8 mouse cellular contexts compared by ENCODE assay signal in the genomic region with DNA sequence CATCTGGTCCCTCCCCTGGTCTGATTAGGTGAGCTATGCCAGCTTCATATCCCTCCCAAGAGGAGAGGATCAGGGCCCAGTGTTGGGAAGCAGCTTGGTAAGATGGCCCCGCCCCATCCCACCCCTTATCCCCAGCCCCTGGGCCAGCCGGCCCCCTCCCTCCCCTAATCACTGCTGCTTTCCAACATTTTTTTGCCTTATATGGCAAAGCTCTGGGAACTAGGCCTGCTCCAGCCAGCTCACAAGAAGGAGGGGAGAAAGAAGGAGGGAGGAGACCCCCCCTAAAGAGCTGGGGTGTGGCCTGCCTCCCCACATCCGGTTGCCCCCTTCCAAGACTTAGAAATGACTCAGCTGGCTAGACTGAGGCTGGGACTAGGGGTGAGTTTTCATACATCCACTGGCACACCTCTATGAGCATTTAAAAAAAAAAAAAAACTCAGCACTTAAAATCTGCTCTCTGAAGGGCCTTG. TPM values are rescaled to one million over a fixed set of nuclear protein-coding genes. Genes with fewer than 3 reads are reported as not detected.
DNase-seq lines count a peak whose midpoint lies in the region; ATAC-seq and TF ChIP-seq lines count a peak whose summit lies in the region.

No protein-coding gene starts in this region.

- 17% methylated on average over 3 of the region's 3 CpGs for WGBS in embryonic facial prominence, embryonic 11.5 days
- WGBS in heart, embryonic 13.5 days: 16% methylated on average over 2 of the region's 3 CpGs
- WGBS in kidney, embryonic 16.5 days: 37% methylated on average over 3 of the region's 3 CpGs
- WGBS in stomach, embryonic 15.5 days: 23% methylated on average over 3 of the region's 3 CpGs

- H3K4me2 ChIP-seq in embryonic facial prominence, embryonic 11.5 days (ENCODE audit: low read depth, low read length): peak overlapping the region; percentile 48
- H3K4me2 ChIP-seq in heart, embryonic 13.5 days: peak overlapping the region; percentile 75
- H3K4me2 ChIP-seq in kidney, embryonic 16.5 days (replicated peaks; ENCODE audit: low read depth, low read length): peak overlapping the region; percentile 56
- H3K4me2 ChIP-seq in stomach, embryonic 15.5 days: peak overlapping the region; percentile 49

- H3K36me3 ChIP-seq in G1E (replicated peaks): peaks cover 35% of the 10 kb centered on the region
- peaks cover 12% of the 10 kb centered on the region for H3K36me3 ChIP-seq in embryonic facial prominence, embryonic 11.5 days (replicated peaks; ENCODE audit: control insufficient read depth, insufficient read depth, low read depth, low read length)
- peaks cover 45% of the 10 kb centered on the region for H3K36me3 ChIP-seq in heart, embryonic 13.5 days
- peaks cover 30% of the 10 kb centered on the region for H3K36me3 ChIP-seq in kidney, embryonic 16.5 days (ENCODE audit: insufficient read depth, low read length)
- peaks cover 17% of the 10 kb centered on the region for H3K36me3 ChIP-seq in stomach, embryonic 15.5 days

- TF ChIP-seq CTCF in G1E (IDR thresholded peaks at IDR 0.05; ENCODE audit: low read depth, low read length): no peak

- H3K9ac ChIP-seq in embryonic facial prominence, embryonic 11.5 days (replicated peaks; ENCODE audit: low read length): peak overlapping the region; percentile 76
- peak overlapping the region; percentile 91 for H3K9ac ChIP-seq in heart, embryonic 13.5 days
- H3K9ac ChIP-seq in kidney, embryonic 16.5 days (replicated peaks; ENCODE audit: low read length): peak overlapping the region; percentile 78
- H3K9ac ChIP-seq in stomach, embryonic 15.5 days: no peak overlapping the region

- H3K27ac ChIP-seq in embryonic facial prominence, embryonic 11.5 days (replicated peaks; ENCODE audit: low read depth, low read length): no peak overlapping the region
- H3K27ac ChIP-seq in heart, embryonic 13.5 days (replicated peaks): peak overlapping the region; percentile 94
- peak overlapping the region; percentile 85 for H3K27ac ChIP-seq in kidney, embryonic 16.5 days (ENCODE audit: low read length)
- H3K27ac ChIP-seq in stomach, embryonic 15.5 days: peak overlapping the region; percentile 89

- peak; percentile 10; the same call in 1 of the 2 replicates for ATAC-seq in G1E (ENCODE audit: extremely low read depth, insufficient number of reproducible peaks, low FRiP score, poor library complexity, severe bottlenecking)
- peak; percentile 50 for ATAC-seq in embryonic facial prominence, embryonic 11.5 days (replicated peaks; ENCODE audit: insufficient number of reproducible peaks, low FRiP score, low TSS enrichment, low read depth)
- ATAC-seq in heart, embryonic 13.5 days (ENCODE audit: extremely low read depth, insufficient number of reproducible peaks, low FRiP score, low TSS enrichment): peak; percentile 16; the same call in 1 of the 2 replicates
- peak; percentile 46 for ATAC-seq in kidney, embryonic 16.5 days (ENCODE audit: low FRiP score, low TSS enrichment)
- peak; percentile 47 for ATAC-seq in stomach, embryonic 15.5 days (ENCODE audit: insufficient read depth, low FRiP score, low read depth)

- DNase-seq in 416B (ENCODE audit: low read depth) (peak; percentile 92), G1E (ENCODE audit: low spot score) (peak; percentile 35)
- peak; percentile 77 for DNase-seq in embryonic facial prominence, embryonic 11.5 days (ENCODE audit: low spot score)
- peak; percentile 73 for DNase-seq in lung, postnatal 36 days
- no peak for DNase-seq in cerebellum, adult 8-10 months

- no peaks in the 10 kb centered on the region for H3K9me3 ChIP-seq in G1E (replicated peaks)
- no peaks in the 10 kb centered on the region for H3K9me3 ChIP-seq in embryonic facial prominence, embryonic 11.5 days (replicated peaks; ENCODE audit: control insufficient read depth, low read length)
- no peaks in the 10 kb centered on the region for H3K9me3 ChIP-seq in heart, embryonic 13.5 days
- H3K9me3 ChIP-seq in kidney, embryonic 16.5 days (ENCODE audit: low read length): no peaks in the 10 kb centered on the region
- no peaks in the 10 kb centered on the region for H3K9me3 ChIP-seq in stomach, embryonic 15.5 days

- peak overlapping the region; percentile 77 for H3K4me3 ChIP-seq in G1E (ENCODE audit: low read depth, low read length)
- peak overlapping the region; percentile 60 for H3K4me3 ChIP-seq in embryonic facial prominence, embryonic 11.5 days (ENCODE audit: low read depth, low read length)
- H3K4me3 ChIP-seq in heart, embryonic 13.5 days: peak overlapping the region; percentile 66
- peak overlapping the region; percentile 60 for H3K4me3 ChIP-seq in kidney, embryonic 16.5 days (ENCODE audit: low read length)
- peak overlapping the region; percentile 53 for H3K4me3 ChIP-seq in stomach, embryonic 15.5 days (replicated peaks)

- peaks cover 63% of the 10 kb centered on the region for H3K4me1 ChIP-seq in G1E (ENCODE audit: insufficient read depth, low read depth, low read length)
- no peaks in the 10 kb centered on the region for H3K4me1 ChIP-seq in embryonic facial prominence, embryonic 11.5 days (ENCODE audit: control insufficient read depth, insufficient read depth, low read length)
- peaks cover 16% of the 10 kb centered on the region for H3K4me1 ChIP-seq in heart, embryonic 13.5 days
- peaks cover 8% of the 10 kb centered on the region for H3K4me1 ChIP-seq in kidney, embryonic 16.5 days (ENCODE audit: insufficient read depth, low read length)
- no peaks in the 10 kb centered on the region for H3K4me1 ChIP-seq in stomach, embryonic 15.5 days

- H3K27me3 ChIP-seq in G1E (ENCODE audit: insufficient read depth, low read length): no peaks in the 10 kb centered on the region
- no peaks in the 10 kb centered on the region for H3K27me3 ChIP-seq in embryonic facial prominence, embryonic 11.5 days (ENCODE audit: control insufficient read depth, insufficient read depth, low read length)
- H3K27me3 ChIP-seq in heart, embryonic 13.5 days (replicated peaks): no peaks in the 10 kb centered on the region
- no peaks in the 10 kb centered on the region; the same call in 1 of the 2 replicates for H3K27me3 ChIP-seq in kidney, embryonic 16.5 days (ENCODE audit: insufficient read depth, low read length)
- H3K27me3 ChIP-seq in stomach, embryonic 15.5 days (replicated peaks): no peaks in the 10 kb centered on the region

RNA-seq across cellular contexts. Expression of gene Flna, which starts 5.0 kb away (rescaled TPM):
- total RNA-seq in G1E (2014; fragmentation: Nextera tagmentation) (91.2 and 93.7 TPM in 2 replicates), G1E (2017) (172 and 186 TPM in 2 replicates)
- 41.2 and 47.1 TPM in 2 replicates for polyA plus RNA-seq in G1E (2012)
- polyA plus RNA-seq in embryonic facial prominence, embryonic 11.5 days (2014; fragmentation: Nextera tagmentation; extraction: Ambion mirVana): 267 and 289 TPM in 2 replicates
- polyA plus RNA-seq in heart, embryonic 13.5 days (2015; fragmentation: Nextera tagmentation; extraction: Ambion mirVana): 136 and 154 TPM in 2 replicates
- 331 and 364 TPM in 2 replicates for polyA plus RNA-seq in kidney, embryonic 16.5 days (2015; fragmentation: Nextera tagmentation; extraction: Ambion mirVana)
- polyA plus RNA-seq in stomach, embryonic 15.5 days (2015; fragmentation: Nextera tagmentation; extraction: Ambion mirVana): 346 and 386 TPM in 2 replicates

RNA-seq across cellular contexts. Expression of gene Emd, which starts 9.8 kb away (rescaled TPM):
- total RNA-seq in G1E (2014; fragmentation: Nextera tagmentation): 179 and 186 TPM in 2 replicates
- total RNA-seq in G1E (2017): 77.4 and 84.2 TPM in 2 replicates
- polyA plus RNA-seq in G1E (2012): 39.7 and 56.5 TPM in 2 replicates
- 29.3 and 31.8 TPM in 2 replicates for polyA plus RNA-seq in embryonic facial prominence, embryonic 11.5 days (2014; fragmentation: Nextera tagmentation; extraction: Ambion mirVana)
- 16.3 and 17.2 TPM in 2 replicates for polyA plus RNA-seq in heart, embryonic 13.5 days (2015; fragmentation: Nextera tagmentation; extraction: Ambion mirVana)
- 25.6 and 26.5 TPM in 2 replicates for polyA plus RNA-seq in kidney, embryonic 16.5 days (2015; fragmentation: Nextera tagmentation; extraction: Ambion mirVana)
- polyA plus RNA-seq in stomach, embryonic 15.5 days (2015; fragmentation: Nextera tagmentation; extraction: Ambion mirVana): 22.0 and 25.5 TPM in 2 replicates

RNA-seq across cellular contexts. Expression of gene Rpl10, which starts 26.0 kb away (rescaled TPM):
- total RNA-seq in G1E (2014; fragmentation: Nextera tagmentation) (3,507 and 3,613 TPM in 2 replicates), G1E (2017) (1,842 and 1,992 TPM in 2 replicates)
- polyA plus RNA-seq in G1E (2012): 832 and 1,009 TPM in 2 replicates
- 846 and 890 TPM in 2 replicates for polyA plus RNA-seq in embryonic facial prominence, embryonic 11.5 days (2014; fragmentation: Nextera tagmentation; extraction: Ambion mirVana)
- 437 and 511 TPM in 2 replicates for polyA plus RNA-seq in heart, embryonic 13.5 days (2015; fragmentation: Nextera tagmentation; extraction: Ambion mirVana)
- polyA plus RNA-seq in kidney, embryonic 16.5 days (2015; fragmentation: Nextera tagmentation; extraction: Ambion mirVana): 610 and 782 TPM in 2 replicates
- polyA plus RNA-seq in stomach, embryonic 15.5 days (2015; fragmentation: Nextera tagmentation; extraction: Ambion mirVana): 643 and 895 TPM in 2 replicates

RNA-seq across cellular contexts. Expression of gene Taz, which starts 37.1 kb away (rescaled TPM):
- total RNA-seq in G1E (2014; fragmentation: Nextera tagmentation) (65.1 and 74.6 TPM in 2 replicates), G1E (2017) (31.4 and 43.4 TPM in 2 replicates)
- 27.9 and 29.8 TPM in 2 replicates for polyA plus RNA-seq in G1E (2012)
- polyA plus RNA-seq in embryonic facial prominence, embryonic 11.5 days (2014; fragmentation: Nextera tagmentation; extraction: Ambion mirVana): 62.0 and 65.2 TPM in 2 replicates
- polyA plus RNA-seq in heart, embryonic 13.5 days (2015; fragmentation: Nextera tagmentation; extraction: Ambion mirVana): 63.9 and 66.2 TPM in 2 replicates
- polyA plus RNA-seq in kidney, embryonic 16.5 days (2015; fragmentation: Nextera tagmentation; extraction: Ambion mirVana): 97.2 and 103 TPM in 2 replicates
- 79.5 and 86.1 TPM in 2 replicates for polyA plus RNA-seq in stomach, embryonic 15.5 days (2015; fragmentation: Nextera tagmentation; extraction: Ambion mirVana)

RNA-seq across cellular contexts. Expression of gene Dnase1l1, which starts 37.5 kb away (rescaled TPM):
- 25.0 and 25.1 TPM in 2 replicates for total RNA-seq in G1E (2014; fragmentation: Nextera tagmentation)
- 45.4 and 48.7 TPM in 2 replicates for total RNA-seq in G1E (2017)
- 0.23 and 0.34 TPM in 2 replicates for polyA plus RNA-seq in G1E (2012)
- 4.2 and 5.2 TPM in 2 replicates for polyA plus RNA-seq in embryonic facial prominence, embryonic 11.5 days (2014; fragmentation: Nextera tagmentation; extraction: Ambion mirVana)
- polyA plus RNA-seq in heart, embryonic 13.5 days (2015; fragmentation: Nextera tagmentation; extraction: Ambion mirVana): 9.9 and 13.4 TPM in 2 replicates
- polyA plus RNA-seq in kidney, embryonic 16.5 days (2015; fragmentation: Nextera tagmentation; extraction: Ambion mirVana): 13.4 and 15.5 TPM in 2 replicates
- 15.7 and 17.5 TPM in 2 replicates for polyA plus RNA-seq in stomach, embryonic 15.5 days (2015; fragmentation: Nextera tagmentation; extraction: Ambion mirVana)
